Mouse (Mus musculus): ENCODE measurements around the gene C1d.
A peak's percentile ranks its signal among the peaks of the same experiment; 100 is the strongest.
"Not testable (repeated sequence)": the region's sequence is repeated elsewhere in the genome, so short reads cannot be mapped to it uniquely, and the experiment has no call there.

C1d gene

DNA sequence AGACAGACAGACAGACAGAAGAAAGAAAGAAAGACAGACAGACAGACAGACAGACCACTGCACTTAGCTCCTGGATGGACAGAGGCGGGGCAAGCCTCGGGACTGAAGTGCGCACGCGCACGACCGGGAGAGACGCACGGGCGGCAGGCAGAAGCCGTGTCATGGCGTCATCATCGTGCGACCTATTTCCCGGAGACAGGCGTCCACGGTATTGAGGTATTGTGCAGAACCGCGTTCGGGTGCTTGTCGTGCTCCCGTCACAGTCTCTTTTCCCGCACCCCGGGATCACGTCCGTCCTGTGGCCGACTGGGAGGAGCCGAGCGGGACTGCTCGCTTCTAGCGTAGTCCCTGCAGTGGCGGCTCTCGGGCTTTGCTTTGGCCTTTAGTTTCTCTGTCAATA, at the start of gene C1d:
Gene C1d (plus strand): TSS at position 137 of the 400 bp plus-strand sequence.
- peak; percentile 89 for DNase-seq (ENCODE audit: inconsistent ontology term)

DNA sequence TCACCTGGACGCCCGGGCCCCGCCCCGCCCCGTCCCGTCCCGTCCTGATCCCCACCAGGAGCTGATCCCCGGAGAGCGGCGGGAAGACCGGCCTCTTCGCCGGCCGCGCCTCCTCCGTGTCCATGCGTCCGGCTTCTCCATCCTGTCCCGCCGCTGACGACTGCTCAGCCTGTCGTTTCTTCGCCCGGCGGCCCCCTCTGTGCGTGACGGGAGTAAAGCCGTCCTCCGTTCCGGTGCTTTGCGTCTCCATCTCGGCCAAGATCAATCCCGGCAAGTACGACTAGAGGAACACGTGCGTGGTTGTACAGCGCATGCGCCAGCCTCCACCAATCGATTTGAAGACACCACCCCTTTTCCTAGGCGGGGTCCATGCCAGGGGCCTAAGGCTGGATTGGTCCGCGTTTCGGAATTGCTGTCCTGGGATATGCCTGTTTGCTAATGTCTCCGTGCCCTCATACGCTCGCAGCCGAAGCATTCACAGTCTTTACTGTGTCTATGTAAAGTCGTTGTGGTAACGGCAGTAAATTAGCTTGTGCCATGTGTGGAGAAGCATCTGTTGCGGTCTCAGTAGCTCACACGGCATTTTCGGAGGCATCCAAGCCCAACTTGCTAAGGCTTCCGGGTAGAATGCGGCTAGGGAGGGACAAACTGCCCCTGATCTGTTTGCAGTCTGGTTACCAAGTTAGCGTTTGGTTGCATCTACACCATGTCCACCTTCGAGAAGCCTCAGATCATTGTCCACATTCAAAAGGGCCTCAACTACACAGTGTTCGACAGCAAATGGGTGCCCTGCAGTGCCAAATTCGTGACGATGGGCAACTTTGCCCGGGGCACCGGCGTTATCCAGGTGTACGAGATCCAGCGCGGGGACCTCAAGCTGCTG, 45.9 kb upstream of the C1d start, which contains the start of gene Pno1:
Gene Pno1 (minus strand): TSS at position 311 of the 883 bp plus-strand sequence.
- DNase-seq (ENCODE audit: inconsistent ontology term) = peak; percentile 98

DNA sequence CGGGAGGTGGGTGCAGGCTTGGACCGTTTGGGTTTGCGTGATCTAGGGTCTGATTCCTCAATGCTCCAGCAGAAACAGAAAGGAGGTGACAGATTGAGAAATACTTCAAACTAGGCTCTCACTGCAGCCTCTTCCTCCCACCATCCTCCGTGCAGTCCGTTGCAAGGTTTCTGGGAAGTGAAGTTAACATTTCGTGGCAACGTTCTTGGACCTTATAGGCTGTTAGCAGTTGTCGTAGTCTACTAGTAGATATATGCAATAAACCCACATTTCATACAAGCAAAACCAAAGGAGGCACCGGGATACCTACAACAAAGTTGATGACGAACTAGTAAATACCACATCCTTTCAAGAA, 45.3 kb upstream of the C1d start:
- no peak for DNase-seq (ENCODE audit: inconsistent ontology term)

DNA sequence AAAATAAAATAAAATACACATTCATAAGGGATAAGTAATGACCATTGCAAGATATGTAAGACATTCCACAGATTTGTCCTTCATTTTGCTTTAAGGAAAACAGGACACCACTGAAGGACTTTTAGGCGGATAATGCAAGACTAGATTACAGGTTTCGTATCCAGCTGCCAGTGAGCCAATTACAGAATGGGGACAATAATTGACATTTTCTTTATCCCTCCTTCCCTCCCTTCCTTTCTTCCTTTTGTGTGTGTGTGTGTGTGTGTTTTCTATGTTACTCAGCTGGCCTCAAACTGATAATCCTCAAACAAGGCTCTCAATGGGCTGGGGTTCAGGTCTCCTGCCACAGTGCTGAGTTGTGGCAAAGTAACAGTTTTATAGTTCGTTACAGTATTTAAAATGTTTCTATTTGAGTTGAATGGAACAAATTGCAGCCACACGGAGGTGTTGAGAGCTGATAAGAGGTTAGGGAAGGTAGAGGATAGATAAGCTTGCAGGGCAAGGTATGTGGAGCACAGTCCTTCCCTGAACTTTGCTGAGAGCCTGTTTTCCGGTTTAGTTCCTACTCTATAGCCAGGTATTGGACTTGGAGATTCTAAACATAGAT, 44.4 kb upstream of the C1d start:
- DNase-seq (ENCODE audit: inconsistent ontology term) = no peak

DNA sequence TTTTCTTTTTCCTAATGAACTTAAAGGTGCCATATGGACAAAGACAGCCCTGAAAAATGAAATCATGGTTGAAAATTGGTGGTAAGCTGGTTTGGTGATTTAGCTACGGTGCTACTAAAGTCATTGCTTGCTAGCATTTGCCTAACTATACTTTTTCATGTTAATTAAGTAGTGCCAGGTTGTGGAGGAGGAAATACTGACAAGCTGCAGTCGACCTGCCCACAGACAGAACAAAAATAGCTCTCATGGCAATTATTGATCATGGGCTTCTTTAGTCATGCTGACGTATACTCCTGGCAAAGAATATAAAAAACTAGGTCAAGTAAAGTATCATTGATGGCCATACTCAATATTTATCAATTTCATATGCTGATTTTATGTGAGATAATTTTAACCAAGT, 41.9 kb upstream of the C1d start:
- no peak for DNase-seq (ENCODE audit: inconsistent ontology term)

DNA sequence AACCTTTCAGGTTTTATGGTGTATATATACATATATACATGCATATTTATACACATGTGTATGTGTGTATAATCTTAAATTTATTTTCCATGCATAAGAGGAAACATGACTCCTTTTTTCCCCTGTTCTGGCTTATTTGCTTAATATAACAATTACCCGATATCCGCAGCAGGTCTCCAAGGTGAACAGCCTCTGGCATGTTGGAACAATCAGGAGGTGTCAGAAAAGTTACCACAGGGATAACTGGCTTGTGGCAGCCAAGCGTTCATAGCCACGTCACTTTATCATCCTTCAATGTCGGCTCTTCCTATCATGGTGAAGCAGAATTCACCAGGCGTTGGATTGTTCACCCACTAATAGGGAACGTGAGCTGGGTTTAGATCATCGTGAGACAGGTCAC, 36.3 kb upstream of the C1d start:
- no peak for DNase-seq (ENCODE audit: inconsistent ontology term)

DNA sequence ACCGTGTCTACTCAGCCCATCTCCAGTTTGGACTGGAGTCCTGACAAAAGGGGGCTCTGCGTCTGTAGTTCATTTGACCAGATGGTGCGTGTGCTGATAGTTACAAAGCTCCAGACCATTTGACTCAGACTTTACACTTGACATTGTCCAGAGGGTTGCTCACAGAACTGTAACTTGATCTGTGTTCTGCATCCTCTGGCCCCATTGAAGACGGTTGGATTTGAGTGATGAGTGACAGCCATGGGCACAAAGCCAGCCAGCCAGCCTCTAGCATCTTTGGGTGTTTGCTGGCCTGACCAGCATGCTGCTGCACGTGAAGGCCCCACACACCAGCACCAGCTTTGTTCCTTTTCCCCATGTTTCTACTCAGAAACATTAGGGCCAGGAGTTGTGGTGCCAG, 24.6 kb upstream of the C1d start:
- no peak for DNase-seq (ENCODE audit: inconsistent ontology term)

DNA sequence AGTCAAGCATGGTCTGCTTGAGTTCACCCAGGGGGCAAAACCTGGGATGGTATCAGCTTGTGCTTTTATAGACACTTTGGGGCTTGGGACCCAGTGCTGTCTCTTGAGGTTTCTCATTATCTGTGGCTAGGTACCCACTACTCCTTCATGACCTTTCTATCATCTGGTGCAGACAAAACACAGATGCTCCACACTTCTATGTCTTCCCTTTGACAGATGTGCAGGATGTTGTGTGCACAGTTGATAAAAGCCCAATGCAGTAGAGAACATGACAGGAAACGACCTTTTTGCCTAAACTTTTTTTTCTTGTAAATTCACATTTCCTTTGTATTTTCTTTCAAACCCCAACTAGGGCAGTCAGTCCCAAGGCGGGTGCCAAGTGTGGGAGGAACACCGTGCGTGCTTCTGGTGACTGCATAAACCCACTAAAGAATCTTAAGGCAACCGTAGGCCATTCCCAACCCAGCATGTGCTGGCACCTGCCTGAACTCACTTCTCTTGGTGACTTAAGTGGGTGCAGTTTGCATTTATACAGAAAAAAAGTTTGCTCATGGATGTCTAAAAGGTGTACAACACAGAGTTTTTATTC, 20.8 kb upstream of the C1d start:
- no peak for DNase-seq (ENCODE audit: inconsistent ontology term)

DNA sequence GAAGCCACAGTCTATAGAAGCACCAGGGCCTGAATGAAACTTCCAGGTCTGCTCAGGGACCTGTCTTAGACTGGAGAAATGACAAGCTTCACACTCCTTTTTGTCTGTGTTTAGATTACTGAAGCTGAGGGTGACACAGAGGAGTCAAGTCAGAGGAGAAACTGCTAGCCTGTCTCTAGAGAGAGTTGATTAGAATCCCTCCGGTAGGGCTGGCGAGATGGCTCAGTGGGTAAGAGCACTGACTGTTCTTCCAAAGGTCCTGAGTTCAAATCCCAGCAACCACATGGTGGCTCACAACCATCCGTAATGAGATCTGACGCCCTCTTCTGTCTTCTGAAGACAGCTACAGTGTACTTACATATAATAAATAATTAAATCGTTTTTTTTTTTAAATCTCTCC, 18.8 kb upstream of the C1d start:
- DNase-seq (ENCODE audit: inconsistent ontology term) = not testable (repeated sequence)

DNA sequence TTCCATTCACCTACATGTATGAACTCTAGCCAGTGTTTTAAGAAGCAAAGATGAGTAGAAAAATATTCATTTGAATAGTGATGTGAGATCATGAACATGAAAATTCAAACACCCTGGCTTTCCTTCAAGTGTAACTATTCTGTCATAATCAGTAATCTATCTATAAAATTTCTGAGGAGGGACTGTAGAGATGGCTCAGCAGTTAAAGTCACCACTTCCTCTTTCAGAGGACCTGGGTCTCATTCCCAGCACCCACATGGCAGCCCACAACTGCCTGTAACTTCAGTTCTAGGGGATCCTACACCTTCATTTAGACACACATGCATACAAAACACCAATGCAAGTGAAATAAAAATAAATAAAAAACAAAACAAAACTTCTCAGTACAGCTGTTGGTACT, 8.7 kb upstream of the C1d start:
- no peak for DNase-seq (ENCODE audit: inconsistent ontology term)

DNA sequence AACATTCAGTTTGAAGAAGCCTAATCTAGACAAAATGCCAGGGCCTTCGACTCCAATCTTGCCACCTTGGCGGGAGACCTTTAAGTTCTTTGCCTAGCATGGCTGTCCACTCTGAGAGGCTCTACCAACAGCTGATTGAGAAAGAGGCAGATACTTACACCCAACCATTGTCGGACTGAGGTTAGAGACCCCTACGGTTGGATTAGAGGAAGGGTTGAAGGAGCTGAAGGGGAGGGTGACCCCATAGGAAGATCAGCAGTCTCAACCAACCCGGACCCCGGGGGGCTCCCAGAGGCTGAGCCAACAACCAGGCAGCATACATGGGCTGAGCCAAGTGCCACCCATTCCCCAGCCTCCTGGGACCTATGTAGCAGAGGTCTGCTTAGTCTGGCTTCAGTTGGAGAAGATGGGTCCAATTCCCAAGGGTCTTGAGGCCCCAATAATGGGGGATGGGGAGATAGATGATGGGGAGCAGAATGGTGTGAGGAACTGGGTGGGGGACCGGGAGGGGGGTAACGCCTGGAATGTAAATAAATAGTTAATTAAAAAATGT, 490 bp upstream of the C1d start:
- DNase-seq (ENCODE audit: inconsistent ontology term) = no peak

DNA sequence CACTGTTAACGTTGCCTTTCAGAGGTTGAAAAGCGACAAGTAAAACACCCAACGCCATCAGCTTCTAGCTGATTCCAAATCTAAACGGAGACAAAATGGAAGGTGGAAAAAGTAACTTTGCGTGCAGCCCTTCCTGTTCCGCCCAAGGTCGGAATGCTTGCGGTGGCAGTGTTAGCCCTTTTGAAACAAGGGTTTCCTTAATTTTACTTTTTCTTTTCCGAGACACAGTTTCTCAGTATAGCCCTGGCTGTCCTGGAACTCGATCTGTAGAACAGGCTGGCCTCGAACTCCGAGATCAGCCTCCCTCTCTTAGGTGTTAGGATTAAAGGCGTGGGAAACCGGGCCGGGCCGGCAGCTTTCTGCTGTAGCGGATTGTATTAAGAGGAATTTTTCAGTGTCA, 482 bp downstream of the C1d start:
- no peak for DNase-seq (ENCODE audit: inconsistent ontology term)

DNA sequence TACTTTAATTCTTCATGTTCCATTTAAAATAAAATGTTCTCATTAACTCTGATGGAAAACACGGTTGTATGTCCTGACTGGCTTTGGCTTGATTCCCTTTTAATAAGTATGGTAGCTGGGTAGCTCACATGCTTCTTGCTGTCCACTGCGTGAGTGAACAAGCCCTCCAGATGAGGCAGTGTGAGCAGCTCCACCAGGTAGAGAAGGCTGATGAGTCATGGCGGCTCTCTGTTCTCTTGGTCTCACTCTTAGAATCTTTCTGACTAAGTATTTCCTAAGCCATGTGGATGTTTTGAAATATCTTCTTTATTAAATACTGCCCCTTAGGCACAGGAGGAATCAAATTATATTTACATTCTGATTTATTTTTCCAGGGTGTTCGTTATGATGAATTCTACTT, 9.8 kb downstream of the C1d start:
- no peak for DNase-seq (ENCODE audit: inconsistent ontology term)

DNA sequence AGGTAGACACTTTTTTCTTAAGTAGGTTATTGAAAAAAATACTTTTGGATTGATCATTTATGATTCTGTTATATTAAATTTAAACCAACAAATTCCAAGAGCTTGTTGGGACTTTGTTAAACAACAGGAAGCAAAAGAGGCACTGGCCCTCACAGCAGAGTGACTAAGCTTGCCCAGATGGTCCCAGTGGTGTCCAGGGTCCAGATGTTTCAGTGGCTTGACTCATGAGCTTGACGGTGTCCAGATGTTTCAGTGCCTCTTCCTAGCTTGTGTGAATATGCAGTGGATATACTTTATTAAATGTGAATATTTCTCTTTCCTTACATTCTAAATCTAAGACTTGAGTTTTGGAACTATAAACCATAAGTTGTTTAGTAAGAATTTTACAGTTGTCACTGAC, 11.4 kb downstream of the C1d start:
- DNase-seq (ENCODE audit: inconsistent ontology term) = no peak

DNA sequence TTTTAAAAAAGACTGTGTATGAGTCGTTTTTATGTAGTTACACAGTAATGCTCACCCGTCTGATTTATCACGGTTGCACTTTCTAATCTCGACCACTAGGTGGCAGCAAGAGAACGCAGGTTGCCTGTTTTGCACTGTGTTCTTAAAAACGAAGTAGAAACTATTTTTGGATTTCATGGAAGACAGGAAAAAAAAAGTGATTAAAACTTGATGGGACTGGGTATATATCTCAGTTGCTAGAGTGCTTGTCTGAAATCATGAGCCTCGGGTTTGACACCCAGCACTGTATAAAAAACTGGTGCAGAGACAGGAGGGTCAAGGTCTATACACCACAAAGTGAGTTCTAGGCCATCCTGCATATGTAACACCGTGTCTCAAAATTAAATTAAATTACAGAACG, 22.6 kb downstream of the C1d start:
- DNase-seq (ENCODE audit: inconsistent ontology term) = peak; percentile 56

DNA sequence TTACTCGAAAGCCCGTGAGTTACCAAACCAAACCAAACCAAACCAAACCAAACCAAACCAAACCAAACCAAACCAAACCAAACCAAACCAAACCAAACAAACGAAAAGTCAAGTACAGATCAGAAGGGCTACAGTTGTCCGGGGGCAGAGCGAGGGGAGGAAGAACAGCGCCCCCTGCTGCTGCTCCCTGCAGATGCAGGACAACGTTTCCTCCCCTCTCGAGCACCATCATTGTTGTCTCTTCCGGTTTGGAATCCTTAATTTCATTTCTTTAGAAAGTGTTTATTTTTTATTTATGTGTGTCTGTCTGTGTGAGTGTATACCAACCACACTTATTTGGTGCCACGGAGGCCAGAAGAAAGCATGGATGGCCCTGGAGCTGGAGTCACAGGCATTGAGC, 26.7 kb downstream of the C1d start:
- DNase-seq (ENCODE audit: inconsistent ontology term) = no peak

DNA sequence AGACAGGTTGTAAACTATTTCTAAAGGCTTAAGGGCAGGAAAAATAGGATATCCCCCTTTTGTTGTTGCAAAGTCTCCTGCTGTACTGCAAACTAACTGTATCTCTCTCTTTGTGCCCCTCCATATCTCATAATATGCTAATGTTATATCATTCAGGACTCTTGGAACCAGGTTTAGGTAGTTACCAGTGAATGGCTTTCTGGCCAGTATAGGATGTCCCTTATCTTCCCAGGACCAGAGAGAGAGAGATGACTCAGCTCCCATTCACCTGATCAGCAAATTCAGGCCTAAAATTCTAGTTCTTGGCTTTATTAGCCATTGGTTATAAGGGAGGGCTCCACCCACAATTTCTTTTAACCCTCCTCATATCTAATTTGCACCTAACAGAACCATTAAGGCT, 31.5 kb downstream of the C1d start:
- DNase-seq (ENCODE audit: inconsistent ontology term) = no peak

DNA sequence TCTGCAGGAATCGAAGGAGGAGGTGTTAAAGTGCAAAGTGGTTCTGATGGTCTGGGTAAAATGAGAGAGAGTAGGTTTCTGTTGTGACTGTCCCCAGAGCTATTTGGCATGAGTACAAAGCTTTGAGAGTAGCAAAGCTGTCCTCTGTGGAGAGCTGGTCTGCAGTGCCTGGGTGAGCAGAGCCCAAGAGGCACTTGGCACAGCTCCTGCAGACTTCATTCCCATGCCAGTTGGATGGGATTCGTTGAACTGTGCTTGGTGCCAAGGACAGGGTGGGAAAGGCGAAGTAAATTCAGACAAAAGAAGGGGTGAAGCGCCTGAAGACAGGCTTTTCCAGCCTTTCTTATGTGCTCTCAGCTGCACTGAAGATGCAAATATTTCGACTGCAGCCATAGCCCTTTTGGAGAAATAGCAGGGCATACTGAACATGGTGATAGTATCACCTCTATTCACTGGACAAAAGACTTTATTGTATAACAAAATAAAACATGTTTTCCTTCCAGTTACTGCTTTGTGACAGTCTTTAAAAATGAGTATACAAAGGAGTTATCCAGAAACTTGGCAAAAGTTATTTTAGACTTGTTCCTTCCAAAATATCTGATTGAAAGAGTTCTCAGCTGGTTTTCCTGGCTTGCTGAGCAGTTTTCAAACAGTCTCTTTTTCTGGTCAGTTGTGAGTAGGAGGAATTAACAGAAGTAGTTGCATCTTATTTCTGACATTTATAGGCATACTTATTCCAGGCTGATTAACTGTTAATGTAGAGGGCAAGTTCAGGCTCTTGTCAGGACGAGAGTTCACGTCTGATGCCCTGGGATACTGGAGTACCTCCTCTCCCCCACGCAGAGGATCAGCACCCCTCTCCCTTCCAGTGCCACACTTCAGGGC, 48.9 kb downstream of the C1d start:
- peak; percentile 91 for DNase-seq (ENCODE audit: inconsistent ontology term)

DNA sequence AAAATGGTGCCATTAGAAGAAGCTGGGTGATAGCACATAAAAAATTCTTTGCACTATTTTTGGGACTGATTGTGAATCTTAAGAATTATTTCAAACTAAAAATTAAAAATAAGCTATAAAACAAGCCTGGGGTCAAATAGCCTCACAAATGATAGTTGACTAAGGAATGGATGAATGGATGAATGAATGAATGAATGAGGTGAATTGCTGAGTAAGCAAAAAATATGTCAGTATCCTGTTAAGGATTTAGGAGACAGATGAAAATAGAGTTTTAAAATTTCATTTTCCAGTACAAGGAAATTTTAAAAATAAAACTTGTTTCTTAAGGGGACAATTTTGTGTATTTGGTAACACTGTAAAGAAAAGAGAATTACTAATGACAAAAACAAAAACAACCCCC, 50.1 kb downstream of the C1d start:
- no peak for DNase-seq (ENCODE audit: inconsistent ontology term)

Measured in Muller cell, postnatal 12 days (primary cell).